22 mouse cellular contexts compared by ENCODE assay signal in genomic region chr6:64304709-64305476, GRCm38 (mm10).
A peak's percentile ranks its signal among the peaks of the same experiment; 100 is the strongest.
DNase-seq lines count a peak whose midpoint lies in the region; ATAC-seq and TF ChIP-seq lines count a peak whose summit lies in the region.
"Had no signal": no experiment of that assay in that cellular context is flagged by ENCODE, and none has a peak within 500 bp of the region (broad histone marks: within the 10 kb centered on the region; RNA-seq: fewer than 3 reads in every experiment).

No protein-coding gene starts in this region.

- H3K4me3 ChIP-seq in forebrain, embryonic 13.5 days, result no peak overlapping the region
- H3K4me3 ChIP-seq in forebrain, embryonic 11.5 days (ENCODE audit: low read depth, low read length), result no peak overlapping the region
- no peak overlapping the region for H3K4me3 ChIP-seq in midbrain, embryonic 11.5 days (ENCODE audit: low read depth, low read length)
- no peak overlapping the region for H3K4me3 ChIP-seq in midbrain, postnatal 0 days (ENCODE audit: low read depth, low read length)
- H3K4me3 ChIP-seq in midbrain, embryonic 14.5 days (replicated peaks; ENCODE audit: low read depth, low read length), result no peak overlapping the region
- H3K4me3 ChIP-seq: embryonic facial prominence, embryonic 12.5 days; heart, embryonic 13.5 days; hindbrain, embryonic 15.5 days had no signal

- H3K4me1 ChIP-seq in forebrain, embryonic 13.5 days, result 0 out of 2 replicates have a peak, but pooled peaks cover 2% of the 10 kb centered on the region
- no peaks in the 10 kb centered on the region for H3K4me1 ChIP-seq in forebrain, embryonic 11.5 days (replicated peaks; ENCODE audit: control insufficient read depth, insufficient read depth, low read length)
- H3K4me1 ChIP-seq in midbrain, embryonic 11.5 days (ENCODE audit: control insufficient read depth, insufficient read depth, low read length), result no peaks in the 10 kb centered on the region
- no peaks in the 10 kb centered on the region for H3K4me1 ChIP-seq in midbrain, postnatal 0 days (ENCODE audit: insufficient read depth, low read length)
- H3K4me1 ChIP-seq in midbrain, embryonic 14.5 days (ENCODE audit: control insufficient read depth, insufficient read depth, low read length), result 0 out of 2 replicates have a peak, but pooled peaks cover 5% of the 10 kb centered on the region
- H3K4me1 ChIP-seq: embryonic facial prominence, embryonic 12.5 days; heart, embryonic 13.5 days; hindbrain, embryonic 15.5 days had no signal

- ATAC-seq in forebrain, embryonic 13.5 days, result peak; percentile 80; the same call in 1 of the 2 replicates
- no peak for ATAC-seq in forebrain, embryonic 11.5 days (replicated peaks; ENCODE audit: low FRiP score)
- peak; percentile 86 for ATAC-seq in midbrain, embryonic 11.5 days (ENCODE audit: low FRiP score)
- no peak for ATAC-seq in midbrain, postnatal 0 days (ENCODE audit: low FRiP score)
- ATAC-seq in midbrain, embryonic 14.5 days (ENCODE audit: low FRiP score, low TSS enrichment), result peak; percentile 76
- ATAC-seq: CD4-positive, CD25-positive, alpha-beta regulatory T cell, adult 4 months had no signal

- H3K27ac ChIP-seq in forebrain, embryonic 13.5 days, result no peak overlapping the region
- H3K27ac ChIP-seq in forebrain, embryonic 11.5 days (ENCODE audit: low read depth, low read length), result no peak overlapping the region
- no peak overlapping the region for H3K27ac ChIP-seq in midbrain, embryonic 11.5 days (ENCODE audit: low read depth, low read length)
- no peak overlapping the region for H3K27ac ChIP-seq in midbrain, postnatal 0 days (ENCODE audit: low read depth, low read length)
- no peak overlapping the region for H3K27ac ChIP-seq in midbrain, embryonic 14.5 days (replicated peaks; ENCODE audit: low read depth, low read length)
- H3K27ac ChIP-seq: embryonic facial prominence, embryonic 12.5 days; heart, embryonic 13.5 days; hindbrain, embryonic 15.5 days had no signal

- no peak for DNase-seq in forebrain, embryonic 11.5 days (ENCODE audit: low spot score)
- DNase-seq in heart, adult 11 months, result peak; percentile 12
- no peak for DNase-seq in heart, adult 8-10 months (ENCODE audit: low spot score)
- no peak for DNase-seq in midbrain, embryonic 11.5 days (ENCODE audit: low spot score, missing footprints)
- no peak for DNase-seq in midbrain, postnatal 0 days (ENCODE audit: low spot score)
- DNase-seq in midbrain, embryonic 14.5 days, result peak; percentile 57
- DNase-seq in ovary, postnatal 10 days (ENCODE audit: low spot score), result no peak
- DNase-seq: adrenal gland, adult 8-10 months; adrenal gland, postnatal 36 days; B cell, adult 2 months; cerebellum, adult 11 months; cerebellum, adult 8-10 months; cerebellum, postnatal 14 days; gastrocnemius, postnatal 10 days; heart, postnatal 36 days; kidney, adult 11 months had no signal

- no peaks in the 10 kb centered on the region for H3K9me3 ChIP-seq in forebrain, embryonic 13.5 days (replicated peaks)
- no peaks in the 10 kb centered on the region for H3K9me3 ChIP-seq in forebrain, embryonic 11.5 days (ENCODE audit: control insufficient read depth, low read length)
- H3K9me3 ChIP-seq in midbrain, embryonic 11.5 days (ENCODE audit: control insufficient read depth, low read length), result no peaks in the 10 kb centered on the region
- no peaks in the 10 kb centered on the region for H3K9me3 ChIP-seq in midbrain, postnatal 0 days (ENCODE audit: low read length)
- H3K9me3 ChIP-seq in midbrain, embryonic 14.5 days (ENCODE audit: control insufficient read depth, low read length), result no peaks in the 10 kb centered on the region
- H3K9me3 ChIP-seq: embryonic facial prominence, embryonic 12.5 days; G1E; heart, embryonic 13.5 days; hindbrain, embryonic 15.5 days had no signal

- 77% methylated on average over 2 of the region's 2 CpGs for WGBS in forebrain, embryonic 13.5 days
- WGBS in forebrain, embryonic 11.5 days, result 78% methylated on average over 2 of the region's 2 CpGs
- 79% methylated on average over 2 of the region's 2 CpGs for WGBS in midbrain, embryonic 11.5 days
- WGBS in midbrain, postnatal 0 days, result 46% methylated on average over 2 of the region's 2 CpGs
- WGBS in midbrain, embryonic 14.5 days, result 51% methylated on average over 2 of the region's 2 CpGs

- no peak overlapping the region for H3K4me2 ChIP-seq in forebrain, embryonic 13.5 days
- H3K4me2 ChIP-seq in forebrain, embryonic 11.5 days (ENCODE audit: low read depth, low read length, severe bottlenecking), result no peak overlapping the region
- no peak overlapping the region for H3K4me2 ChIP-seq in midbrain, embryonic 11.5 days
- H3K4me2 ChIP-seq in midbrain, postnatal 0 days (ENCODE audit: low read depth, low read length, poor library complexity, severe bottlenecking), result no peak overlapping the region
- H3K4me2 ChIP-seq in midbrain, embryonic 14.5 days (ENCODE audit: low read length), result no peak overlapping the region
- H3K4me2 ChIP-seq: embryonic facial prominence, embryonic 12.5 days; heart, embryonic 13.5 days; hindbrain, embryonic 15.5 days had no signal

- H3K36me3 ChIP-seq in forebrain, embryonic 13.5 days (ENCODE audit: poor library complexity, severe bottlenecking), result no peaks in the 10 kb centered on the region
- no peaks in the 10 kb centered on the region for H3K36me3 ChIP-seq in forebrain, embryonic 11.5 days (ENCODE audit: control insufficient read depth, insufficient read depth, low read length)
- no peaks in the 10 kb centered on the region for H3K36me3 ChIP-seq in midbrain, embryonic 11.5 days (ENCODE audit: control insufficient read depth, insufficient read depth, low read length)
- H3K36me3 ChIP-seq in midbrain, postnatal 0 days (ENCODE audit: insufficient read depth, low read length), result no peaks in the 10 kb centered on the region
- H3K36me3 ChIP-seq in midbrain, embryonic 14.5 days (ENCODE audit: control insufficient read depth, insufficient read depth, low read length), result no peaks in the 10 kb centered on the region
- H3K36me3 ChIP-seq: embryonic facial prominence, embryonic 12.5 days; G1E; heart, embryonic 13.5 days; hindbrain, embryonic 15.5 days had no signal

- no peak overlapping the region for H3K9ac ChIP-seq in forebrain, embryonic 13.5 days
- H3K9ac ChIP-seq in forebrain, embryonic 11.5 days (ENCODE audit: low read length), result no peak overlapping the region
- H3K9ac ChIP-seq in midbrain, embryonic 11.5 days (ENCODE audit: low read length), result no peak overlapping the region
- no peak overlapping the region for H3K9ac ChIP-seq in midbrain, postnatal 0 days (replicated peaks; ENCODE audit: low read length, poor library complexity, severe bottlenecking)
- H3K9ac ChIP-seq in midbrain, embryonic 14.5 days (replicated peaks; ENCODE audit: low read length), result no peak overlapping the region
- H3K9ac ChIP-seq: embryonic facial prominence, embryonic 12.5 days; heart, embryonic 13.5 days; hindbrain, embryonic 15.5 days had no signal

- no peak for TF ChIP-seq CTCF in midbrain, postnatal 0 days (IDR thresholded peaks at IDR 0.05)

- H3K27me3 ChIP-seq in forebrain, embryonic 13.5 days, result no peaks in the 10 kb centered on the region
- no peaks in the 10 kb centered on the region for H3K27me3 ChIP-seq in forebrain, embryonic 11.5 days (ENCODE audit: control insufficient read depth, insufficient read depth, low read length)
- no peaks in the 10 kb centered on the region for H3K27me3 ChIP-seq in midbrain, embryonic 11.5 days (ENCODE audit: control insufficient read depth, insufficient read depth, low read length)
- no peaks in the 10 kb centered on the region for H3K27me3 ChIP-seq in midbrain, postnatal 0 days (ENCODE audit: insufficient read depth, low read length)
- H3K27me3 ChIP-seq in midbrain, embryonic 14.5 days (ENCODE audit: control insufficient read depth, insufficient read depth, low read length), result no peaks in the 10 kb centered on the region
- H3K27me3 ChIP-seq: embryonic facial prominence, embryonic 12.5 days; heart, embryonic 13.5 days; hindbrain, embryonic 15.5 days had no signal

Comparison
In these comparisons a context has a peak if more than half of its experiments do, and no peak if none do; other contexts are left out.
1. ATAC-seq: peak in forebrain, embryonic 13.5 days (single experiment), midbrain, embryonic 11.5 days (single experiment) and midbrain, embryonic 14.5 days (single experiment); none in forebrain, embryonic 11.5 days (single experiment) and midbrain, postnatal 0 days (single experiment).
2. DNase-seq: peak in heart, adult 11 months (single experiment) and midbrain, embryonic 14.5 days (single experiment); none in forebrain, embryonic 11.5 days (single experiment), heart, adult 8-10 months (single experiment), midbrain, embryonic 11.5 days (single experiment), midbrain, postnatal 0 days (single experiment) and ovary, postnatal 10 days (single experiment).